Mouse (Mus musculus): ENCODE data around the gene Litaf.

- no peak for TF ChIP-seq POLR2A (IDR thresholded peaks at IDR 0.05; ENCODE audit: insufficient read length, low read depth)
- no peak for TF ChIP-seq E2F4 (IDR thresholded peaks at IDR 0.05; ENCODE audit: insufficient read depth)
These were observed 64.0 kb downstream of the Litaf start for GRCm38 (mm10) chr16:11001703-11002659.
